Mouse (Mus musculus) MEL-GATA-1-ER (cell line): ENCODE results near the gene 4931428F04Rik.
"Not testable (repeated sequence)": the region's sequence is repeated elsewhere in the genome, so short reads cannot be mapped to it uniquely, and the experiment has no call there.

ENCODE experiments used
- DNase-seq: peaks from one replicate; pipeline ENCODE4 v3.0.0-alpha.2; 2012; ENCODE audit warnings: low read depth; ENCODE audit errors: extremely low read depth

The 4931428F04Rik gene

GRCm38 (mm10) chr8:105307670-105308069 lies 18.0 kb upstream of the 4931428F04Rik start:
- DNase-seq, result no peak

GRCm38 (mm10) chr8:105306146-105306691 lies 16.6 kb upstream of the 4931428F04Rik start:
- DNase-seq, result no peak

GRCm38 (mm10) chr8:105305211-105306145 lies 15.8 kb upstream of the 4931428F04Rik start, which contains the start of gene Elmo3:
Gene Elmo3 (plus strand): TSS chr8:105305601.
- DNase-seq, result no peak

- DNase-seq, result no peak
Measured at GRCm38 (mm10) chr8:105304325-105305210, 14.9 kb upstream of the 4931428F04Rik start.

GRCm38 (mm10) chr8:105303874-105304273 lies 14.2 kb upstream of the 4931428F04Rik start:
- DNase-seq, result no peak

GRCm38 (mm10) chr8:105303396-105303795 lies 13.7 kb upstream of the 4931428F04Rik start:
- DNase-seq, result no peak

GRCm38 (mm10) chr8:105299962-105300361 lies 10.3 kb upstream of the 4931428F04Rik start:
- no peak for DNase-seq

- no peak for DNase-seq
Measured at GRCm38 (mm10) chr8:105298351-105299252, 8.9 kb upstream of the 4931428F04Rik start.

GRCm38 (mm10) chr8:105297511-105298192 lies 8.0 kb upstream of the 4931428F04Rik start, which contains the start of gene E2f4:
Gene E2f4 (plus strand): TSS chr8:105297663.
- peak; percentile 86 for DNase-seq

GRCm38 (mm10) chr8:105295895-105296573 lies 6.4 kb upstream of the 4931428F04Rik start, which contains the start of gene Exoc3l:
Gene Exoc3l (minus strand): TSS chr8:105296101.
- DNase-seq, result no peak

- no peak for DNase-seq
Measured at GRCm38 (mm10) chr8:105295256-105295655, 5.6 kb upstream of the 4931428F04Rik start.

- DNase-seq, result no peak
Measured at GRCm38 (mm10) chr8:105294776-105295175, 5.1 kb upstream of the 4931428F04Rik start.

GRCm38 (mm10) chr8:105293405-105293804 lies 3.7 kb upstream of the 4931428F04Rik start:
- no peak for DNase-seq

- DNase-seq, result no peak
Measured at GRCm38 (mm10) chr8:105292471-105292870, 2.8 kb upstream of the 4931428F04Rik start.

- DNase-seq, result not testable (repeated sequence)
Measured at GRCm38 (mm10) chr8:105291802-105292201, 2.1 kb upstream of the 4931428F04Rik start.

GRCm38 (mm10) chr8:105291364-105291763 lies 1.7 kb upstream of the 4931428F04Rik start:
- DNase-seq, result not testable (repeated sequence)

GRCm38 (mm10) chr8:105290554-105291314 lies 1.1 kb upstream of the 4931428F04Rik start:
- no peak for DNase-seq
